Mouse (Mus musculus) CH12.LX (cell line): ENCODE measurements around the gene Ttc33. TPM values are rescaled to one million over a fixed set of nuclear protein-coding genes. Genes with fewer than 3 reads are reported as not detected.
A peak's percentile ranks its signal among the peaks of the same experiment; 100 is the strongest.

Experiments
- DNase-seq: peaks from one replicate; pipeline ENCODE4 v3.0.0-alpha.2; 2013; ENCODE audit errors: extremely low read depth
- H3K27ac ChIP-seq: 2 replicates; pipeline ENCODE4 v1.5.1; 2012; ENCODE audit warnings: low read depth, mild to moderate bottlenecking, control low read depth, moderate library complexity; ENCODE audit not compliant: insufficient read depth
- H3K27me3 ChIP-seq: replicated peaks from 2 replicates; pipeline ENCODE3; 2012; ENCODE audit warnings: inconsistent platforms
- H3K36me3 ChIP-seq, 2 experiments: replicated peaks in 1 of 2; 2 replicates each; pipeline versions ENCODE3 to v1.6.1; 2012; ENCODE audit warnings: inconsistent platforms in 1 of 2, low read length in 1 of 2, mild to moderate bottlenecking in 1 of 2, mixed read lengths in 1 of 2, moderate library complexity in 1 of 2; ENCODE audit not compliant: control insufficient read depth in 1 of 2, insufficient read depth in 1 of 2
- H3K4me1 ChIP-seq, 2 experiments: 2 replicates each; pipeline ENCODE4 v1.6.1; 2012; ENCODE audit warnings: inconsistent platforms in 1 of 2, moderate library complexity in 1 of 2; ENCODE audit not compliant: insufficient read depth in 2 of 2, control insufficient read depth in 1 of 2
- H3K4me2 ChIP-seq: 2 replicates; pipeline ENCODE4 v1.6.1; 2012; ENCODE audit warnings: low read depth, mild to moderate bottlenecking, control low read depth; ENCODE audit not compliant: poor library complexity, insufficient read depth, severe bottlenecking
- H3K4me3 ChIP-seq, 3 experiments: fragments of 150-350 bp in 1 of 3; sonication (generic) in 1 of 3; replicated peaks in 1 of 3; 2 replicates each; pipeline versions ENCODE3 to v1.5.1; 2011 to 2012; ENCODE audit warnings: low read depth in 2 of 3, low read length in 2 of 3, mild to moderate bottlenecking in 2 of 3, moderate library complexity in 2 of 3, control low read depth in 1 of 3, improper control_type of control experiment in 1 of 3, inconsistent platforms in 1 of 3, mixed read lengths in 1 of 3; ENCODE audit not compliant: poor library complexity in 1 of 3
- H3K79me2 ChIP-seq: replicated peaks from 2 replicates; pipeline ENCODE4 v1.6.1; 2012; ENCODE audit warnings: mild to moderate bottlenecking, moderate library complexity; ENCODE audit not compliant: control insufficient read depth, poor library complexity, insufficient read depth, severe bottlenecking; ENCODE audit errors: extremely low read depth
- H3K9ac ChIP-seq: 2 replicates; pipeline ENCODE4 v1.6.1; 2012; ENCODE audit warnings: low read depth, mild to moderate bottlenecking, control low read depth, moderate library complexity; ENCODE audit not compliant: insufficient read depth
- H3K9me3 ChIP-seq: replicated peaks from 2 replicates; pipeline ENCODE3; 2012; ENCODE audit warnings: low read length, inconsistent platforms, mixed read lengths
- BHLHE40 ChIP-seq: IDR thresholded peaks from 2 replicates; pipeline ENCODE4 v1.6.1; 2011; ENCODE audit warnings: mild to moderate bottlenecking, low read depth, low read length, improper control_type of control experiment
- CHD1 ChIP-seq: IDR thresholded peaks from 2 replicates; pipeline ENCODE4 v1.6.1; 2012; ENCODE audit warnings: low read depth, low read length, improper control_type of control experiment, inconsistent platforms
- CHD2 ChIP-seq: IDR thresholded peaks from 2 replicates; pipeline ENCODE4 v1.6.1; 2011; ENCODE audit warnings: low read length, improper control_type of control experiment
- E2F4 ChIP-seq: IDR thresholded peaks from 2 replicates; pipeline ENCODE4 v1.6.1; 2011; ENCODE audit warnings: low read depth, low read length, improper control_type of control experiment; ENCODE audit not compliant: insufficient replicate concordance
- JUN ChIP-seq: IDR thresholded peaks from 2 replicates; pipeline ENCODE4 v1.6.1; 2011; ENCODE audit warnings: low read depth, mild to moderate bottlenecking, low read length, improper control_type of control experiment, moderate library complexity; ENCODE audit not compliant: insufficient read depth
- JUND ChIP-seq: conservative IDR thresholded peaks from 2 replicates; pipeline ENCODE4 v1.6.1; 2011; ENCODE audit warnings: low read depth, low read length, improper control_type of control experiment
- KAT2A ChIP-seq: IDR thresholded peaks from 2 replicates; pipeline ENCODE4 v1.6.1; 2012; ENCODE audit warnings: low read length, improper control_type of control experiment, inconsistent platforms; ENCODE audit not compliant: insufficient replicate concordance
- MAFK ChIP-seq: IDR thresholded peaks from 2 replicates; pipeline ENCODE4 v1.6.1; 2011; ENCODE audit warnings: low read length, improper control_type of control experiment; ENCODE audit not compliant: insufficient replicate concordance
- MAX ChIP-seq: IDR thresholded peaks from 2 replicates; pipeline ENCODE4 v1.6.1; 2011; ENCODE audit warnings: low read length, improper control_type of control experiment
- MEF2A ChIP-seq: IDR thresholded peaks from 2 replicates; pipeline ENCODE4 v1.6.1; 2014; ENCODE audit warnings: low read depth, mild to moderate bottlenecking, inconsistent platforms, low read length, improper control_type of control experiment, borderline replicate concordance
- MXI1 ChIP-seq: IDR thresholded peaks from 2 replicates; pipeline ENCODE4 v1.6.1; 2011; ENCODE audit warnings: mild to moderate bottlenecking, low read depth, low read length, improper control_type of control experiment
- MYC ChIP-seq: IDR thresholded peaks from 2 replicates; pipeline ENCODE4 v1.6.1; 2011; ENCODE audit warnings: low read depth, mild to moderate bottlenecking, improper control_type of control experiment, low read length
- NELFE ChIP-seq: IDR thresholded peaks from 2 replicates; pipeline ENCODE4 v1.6.1; 2011; ENCODE audit warnings: low read depth, low read length, improper control_type of control experiment
- NRF1 ChIP-seq: IDR thresholded peaks from 2 replicates; pipeline ENCODE4 v1.6.1; 2014; ENCODE audit warnings: low read depth, mild to moderate bottlenecking, inconsistent platforms, low read length, improper control_type of control experiment, moderate library complexity
- POLR2A ChIP-seq: IDR thresholded peaks from 2 replicates; pipeline ENCODE4 v1.6.1; 2011; ENCODE audit warnings: low read depth, mild to moderate bottlenecking, improper control_type of control experiment, low read length
- RCOR1 ChIP-seq: conservative IDR thresholded peaks from 2 replicates; pipeline ENCODE4 v1.6.1; 2012; ENCODE audit warnings: low read depth, mild to moderate bottlenecking, inconsistent platforms, low read length, improper control_type of control experiment
- SIN3A ChIP-seq: IDR thresholded peaks from 2 replicates; pipeline ENCODE4 v1.6.1; 2012; ENCODE audit warnings: low read length, improper control_type of control experiment, inconsistent platforms
- TBP ChIP-seq: conservative IDR thresholded peaks from 2 replicates; pipeline ENCODE4 v1.6.1; 2011; ENCODE audit warnings: low read depth, low read length, improper control_type of control experiment
- TCF12 ChIP-seq: IDR thresholded peaks from 2 replicates; pipeline ENCODE4 v1.6.1; 2014; ENCODE audit warnings: low read depth, mild to moderate bottlenecking, inconsistent platforms, low read length, improper control_type of control experiment
- ZC3H11A ChIP-seq: IDR thresholded peaks from 2 replicates; pipeline ENCODE4 v1.6.1; 2012; ENCODE audit warnings: low read depth, mild to moderate bottlenecking, inconsistent platforms, low read length, improper control_type of control experiment
- ZKSCAN1 ChIP-seq: IDR thresholded peaks from 2 replicates; pipeline ENCODE4 v1.6.1; 2012; ENCODE audit warnings: low read depth, inconsistent platforms, low read length, improper control_type of control experiment, borderline replicate concordance
- ZMIZ1 ChIP-seq: IDR thresholded peaks from 2 replicates; pipeline ENCODE4 v1.6.1; 2012; ENCODE audit warnings: low read depth, mild to moderate bottlenecking, inconsistent platforms, low read length, improper control_type of control experiment
- ZNF384 ChIP-seq: IDR thresholded peaks from 2 replicates; pipeline ENCODE4 v1.6.1; 2012; ENCODE audit warnings: low read depth, low read length, improper control_type of control experiment, inconsistent platforms
- dilution Hi-C: fragments of 300-500 bp; cut with MboI; formaldehyde crosslinking; loops from 2 replicates; pipeline ENCODE4 v1.14.3; 2020; ENCODE audit warnings: low sequenced_read_pairs; ENCODE audit not compliant: extremely low pct_unique_long_range_greater_than_20kb, extremely low pct_ligation_motif_present
- in situ Hi-C: fragments of 300-500 bp; cut with MboI; formaldehyde crosslinking; loops from 3 replicates; pipeline ENCODE4 v1.14.3; 2019; ENCODE audit warnings: low sequenced_read_pairs, low pct_ligation_motif_present, low pct_unique_long_range_greater_than_20kb, mixed read lengths
- polyA plus RNA-seq: library from polyadenylated mRNA; unstranded; fragments of >175 nt; gene quantifications from 2 replicates; pipeline ENCODE4 v1.2.1, GENCODE M21; 2012; ENCODE audit warnings: low read depth; ENCODE audit not compliant: insufficient read length
- total RNA-seq, 2 experiments: library from RNA; depleted of rRNA; stranded (reverse); fragments of 300-350 nt in 1 of 2; fragments of >200 nt in 1 of 2; gene quantifications; 2 replicates each; pipeline ENCODE4 v1.2.3; 2012 to 2014

The Ttc33 gene
- total and polyA plus RNA-seq, 3 experiments: 24.5 to 53.6 (median 34.8) TPM

DNA sequence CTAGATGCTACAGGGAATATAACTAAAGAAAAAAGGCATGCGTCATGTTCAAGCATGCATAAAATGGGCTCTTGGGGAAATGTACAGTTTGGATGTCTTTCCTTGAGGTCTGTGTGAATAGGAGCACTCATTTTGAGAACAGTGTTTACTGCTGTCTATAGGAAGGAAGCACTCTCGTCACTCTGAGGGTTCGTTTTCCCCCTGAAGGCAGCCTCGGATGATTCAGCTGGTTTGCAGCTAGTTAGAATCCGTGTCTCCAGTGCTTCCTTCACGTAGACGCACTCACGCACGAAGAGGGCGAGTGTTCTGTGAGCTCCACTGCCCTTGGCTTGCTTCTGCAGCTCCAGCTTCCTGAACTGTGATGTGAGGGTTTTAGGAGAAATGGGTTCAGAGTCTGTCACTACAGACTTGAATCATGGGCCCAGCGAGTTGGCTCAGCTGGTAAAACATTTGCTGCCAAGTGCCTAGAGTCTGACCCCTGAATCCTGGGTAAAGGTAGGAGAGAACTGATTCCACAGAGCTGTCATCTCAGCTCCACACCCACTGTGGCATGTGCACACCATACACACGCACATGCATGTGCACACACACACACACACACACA is 12.0 kb upstream of the Ttc33 start:
- in situ Hi-C loops: no loop called here
- no peaks in the 10 kb centered on the region; the same call in 1 of the 2 replicates for H3K79me2 ChIP-seq
- dilution Hi-C loops: no loop called here
- no peaks in the 10 kb centered on the region for H3K27me3 ChIP-seq
- peaks cover 53 to 80% of the 10 kb centered on the region in 2 experiments for H3K36me3 ChIP-seq
- no peak overlapping the region for H3K4me3 ChIP-seq
- TF ChIP-seq MYC (no peak), ZC3H11A (no peak), CHD2 (no peak), MEF2A (no peak), TCF12 (no peak), CHD1 (no peak), MAFK (no peak), E2F4 (no peak), BHLHE40 (no peak), POLR2A (no peak), MXI1 (no peak), ZNF384 (no peak), NRF1 (no peak), KAT2A (no peak), NELFE (no peak), ZMIZ1 (no peak), ZKSCAN1 (no peak), JUN (no peak), JUND (no peak)
- no peak overlapping the region for H3K4me2 ChIP-seq
- H3K9ac ChIP-seq: no peak overlapping the region
- H3K9me3 ChIP-seq: no peaks in the 10 kb centered on the region
- H3K4me1 ChIP-seq: no peaks in the 10 kb centered on the region
- no peak for DNase-seq
- no peak overlapping the region for H3K27ac ChIP-seq

DNA sequence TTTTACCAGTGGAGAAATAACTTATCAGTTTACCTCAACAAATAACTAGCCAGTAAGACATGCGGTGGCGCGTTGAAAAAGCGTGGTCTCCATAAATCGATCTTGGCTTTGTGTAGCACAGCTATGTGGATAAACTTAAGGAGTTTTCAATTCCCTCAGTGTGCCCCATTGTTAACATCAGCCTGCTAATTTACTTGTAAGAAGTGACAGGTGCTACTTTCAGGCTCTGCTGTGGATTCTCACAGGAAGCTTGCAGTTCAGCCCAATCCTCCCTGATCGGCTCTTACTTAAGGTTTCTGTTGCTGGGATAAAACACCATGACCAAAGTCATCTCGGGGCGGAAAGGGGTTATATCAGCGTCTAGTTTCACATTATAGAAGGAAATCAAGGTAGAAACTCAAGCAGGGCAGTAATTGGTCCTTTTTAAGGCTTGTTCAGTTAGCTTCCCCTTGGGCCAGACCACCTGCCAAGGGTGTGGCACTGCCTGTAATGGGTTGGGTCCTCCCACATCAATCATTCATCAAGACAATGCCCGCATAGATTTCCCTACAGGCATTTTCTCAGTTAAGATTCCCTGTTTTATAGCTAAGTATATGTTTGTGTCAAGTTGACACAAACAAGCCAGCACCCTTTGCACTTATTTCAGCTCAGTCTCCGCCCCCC is 526 bp upstream of the Ttc33 start:
- TF ChIP-seq MAX (no peak), SIN3A (no peak), ZNF384 (no peak), TBP (no peak), RCOR1 (no peak), TCF12 (no peak)

More for the DNA sequence above, 526 bp upstream of the Ttc33 start:
- dilution Hi-C loops (no loop called here), in situ Hi-C loops (no loop called here)
- Histone ChIP-seq H3K9ac (peak overlapping the region; percentile 57), H3K27ac (no peak overlapping the region), H3K36me3 (peaks cover 6 to 32% of the 10 kb centered on the region in 2 experiments), H3K4me3 (peak overlapping the region; percentile 59 to 88 (median 82)), H3K27me3 (no peaks in the 10 kb centered on the region), H3K9me3 (no peaks in the 10 kb centered on the region), H3K79me2 (peaks cover 5% of the 10 kb centered on the region; the same call in 1 of the 2 replicates), H3K4me2 (peak overlapping the region; percentile 67), H3K4me1 (peaks cover 6 to 29% of the 10 kb centered on the region in 2 experiments; a peak in 3 of 4 replicates)
- peak; percentile 35 for DNase-seq
